Mouse (Mus musculus): ENCODE measurements around the gene Sumf1. TPM values are rescaled to one million over a fixed set of nuclear protein-coding genes. Genes with fewer than 3 reads are reported as not detected.

Gene Sumf1
- polyA plus RNA-seq, 1 experiment: 44.0 TPM

DNA sequence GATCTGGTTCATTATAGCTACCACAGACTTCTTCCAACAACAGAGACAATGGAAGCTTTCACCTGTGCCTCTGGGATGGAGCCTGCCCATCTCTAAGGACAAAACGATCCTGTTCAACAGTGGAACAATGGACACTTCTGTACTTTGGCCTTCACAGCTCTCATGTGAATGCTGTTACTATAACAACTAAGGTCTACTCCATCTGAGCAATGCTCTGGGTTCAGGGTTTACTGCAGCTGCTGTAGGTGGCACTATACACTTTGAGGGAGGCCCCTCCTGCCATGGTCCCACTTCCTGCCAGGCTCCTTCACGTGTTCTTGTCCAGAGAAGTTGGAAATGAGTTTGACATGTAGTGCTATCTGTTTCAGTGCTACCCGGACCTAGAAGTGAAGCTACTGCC is 36.9 kb downstream of the Sumf1 start:
- no peak for DNase-seq (ENCODE audit: low read depth)

DNA sequence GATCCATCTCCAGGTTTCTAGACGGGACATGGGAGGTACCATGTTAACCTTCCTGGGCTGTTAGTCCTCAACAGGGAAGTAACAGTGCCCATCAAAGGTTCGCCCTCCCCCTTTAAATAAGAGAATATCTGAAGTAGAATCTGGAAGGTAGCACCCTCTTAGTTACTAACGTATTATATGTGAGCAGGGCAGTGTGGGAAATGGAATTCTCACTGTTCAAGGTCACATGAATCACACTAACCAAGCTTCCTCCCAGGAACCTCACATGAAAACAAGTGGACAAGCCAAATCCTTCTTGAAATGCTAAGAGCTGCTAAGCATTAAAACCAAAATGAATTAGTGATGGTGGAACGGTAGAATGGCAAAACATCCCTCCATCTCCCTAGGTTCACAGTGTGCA is 38.7 kb downstream of the Sumf1 start:
- DNase-seq (ENCODE audit: low read depth): no peak

DNA sequence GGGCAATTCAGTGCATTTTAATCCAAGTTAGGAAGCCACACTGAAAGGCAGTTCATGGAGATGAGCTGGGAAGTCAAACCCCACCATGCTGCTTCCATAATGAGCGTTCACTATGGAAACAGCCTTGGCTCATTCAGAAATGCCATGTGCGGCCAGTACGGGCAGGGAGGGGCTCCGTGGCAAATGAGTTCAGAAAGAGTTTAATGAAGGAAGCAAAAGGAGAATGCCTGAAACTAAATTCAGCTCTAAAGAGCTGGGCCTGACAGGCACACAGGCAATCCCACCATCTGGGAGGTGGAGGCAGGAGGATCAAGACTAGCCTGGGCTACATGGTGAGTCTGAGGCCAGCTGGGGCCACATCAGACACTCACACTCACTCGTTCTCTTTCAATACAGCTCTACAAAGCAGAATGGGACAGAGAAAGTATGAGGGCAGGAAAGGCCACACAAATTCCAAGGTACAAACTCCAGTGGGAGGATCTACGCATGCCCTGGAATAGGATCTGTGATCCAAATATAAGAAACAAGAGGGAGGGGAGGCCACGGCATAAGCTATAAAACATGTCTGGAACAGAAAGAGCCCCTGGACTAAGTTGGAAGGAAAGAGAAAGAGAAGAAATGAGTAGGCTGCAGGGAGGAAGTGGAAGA is 39.3 kb downstream of the Sumf1 start:
- no peak for DNase-seq (ENCODE audit: low read depth)

DNA sequence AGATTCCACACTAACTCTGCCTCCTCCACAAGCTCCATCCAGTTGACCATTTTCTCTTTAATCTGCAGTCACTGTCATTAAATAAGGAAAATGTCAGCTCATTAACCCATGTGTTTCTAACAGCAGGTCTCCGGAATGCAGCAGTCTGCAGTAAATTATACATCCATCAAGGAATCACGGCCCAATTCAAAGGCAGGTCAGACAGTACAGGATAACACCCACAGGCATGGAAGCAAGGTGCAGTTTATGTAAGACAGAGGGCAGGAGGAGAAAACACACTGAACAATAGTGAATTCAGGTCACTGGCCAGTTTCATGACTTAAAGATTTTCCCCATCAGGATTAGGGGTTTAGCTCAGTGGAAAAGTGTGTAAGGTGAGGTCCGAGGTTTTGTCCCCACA is 40.1 kb downstream of the Sumf1 start:
- no peak for DNase-seq (ENCODE audit: low read depth)

DNA sequence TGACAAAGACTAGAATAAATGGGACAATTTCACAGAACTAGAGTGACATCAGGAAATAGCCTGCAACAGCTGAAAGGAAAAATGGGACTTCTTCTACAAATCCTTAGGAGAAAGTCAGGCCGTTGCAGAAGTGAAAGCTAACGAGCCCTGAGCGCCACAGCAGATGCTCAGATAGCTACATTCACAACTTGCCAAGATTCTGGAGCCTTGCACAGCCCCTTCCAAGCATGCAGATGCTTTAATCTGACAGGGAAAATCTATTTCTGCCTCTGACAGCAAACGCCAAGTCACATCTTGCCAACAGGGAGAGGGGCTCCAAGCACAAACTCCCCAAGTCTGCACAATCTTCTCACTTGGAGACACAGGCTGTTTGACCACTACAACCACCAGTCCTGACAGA is 42.6 kb downstream of the Sumf1 start:
- DNase-seq (ENCODE audit: low read depth): no peak

DNA sequence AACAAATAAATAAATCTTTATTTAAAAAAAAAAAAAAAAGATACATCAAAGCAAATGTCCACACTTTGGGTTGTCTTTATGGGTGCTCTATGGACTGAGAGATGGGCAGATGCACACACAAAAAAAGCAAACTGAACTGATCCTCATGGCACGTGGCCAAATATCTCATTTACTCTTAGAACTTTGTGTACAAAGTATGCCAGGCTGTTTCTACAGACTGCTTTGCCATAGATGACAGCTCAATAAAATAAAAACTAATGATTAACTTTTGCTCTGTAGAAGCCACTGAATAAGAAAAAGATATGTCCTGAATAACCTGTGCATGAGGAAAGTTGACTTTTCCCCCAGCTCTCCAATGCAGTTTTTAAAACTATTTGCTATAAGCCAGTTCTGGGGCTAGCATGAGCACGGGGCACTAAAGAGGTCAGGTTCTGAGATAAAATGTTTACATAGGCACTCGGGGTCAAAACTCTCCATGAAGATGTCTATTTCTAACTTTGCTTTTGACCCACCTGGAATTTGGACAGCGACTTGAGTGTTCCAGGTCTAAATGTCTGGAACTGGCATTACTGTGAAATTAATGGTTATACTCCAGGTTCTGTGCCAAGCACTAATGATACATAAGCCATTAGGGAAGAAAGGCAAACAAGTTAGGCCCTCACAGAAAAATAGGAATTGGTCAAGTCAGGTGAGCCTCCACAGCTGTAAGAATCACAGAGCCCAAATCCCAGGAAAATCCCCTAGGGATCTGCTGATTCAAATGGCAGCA is 44.5 kb downstream of the Sumf1 start:
- DNase-seq (ENCODE audit: low read depth): peak; percentile 14

DNA sequence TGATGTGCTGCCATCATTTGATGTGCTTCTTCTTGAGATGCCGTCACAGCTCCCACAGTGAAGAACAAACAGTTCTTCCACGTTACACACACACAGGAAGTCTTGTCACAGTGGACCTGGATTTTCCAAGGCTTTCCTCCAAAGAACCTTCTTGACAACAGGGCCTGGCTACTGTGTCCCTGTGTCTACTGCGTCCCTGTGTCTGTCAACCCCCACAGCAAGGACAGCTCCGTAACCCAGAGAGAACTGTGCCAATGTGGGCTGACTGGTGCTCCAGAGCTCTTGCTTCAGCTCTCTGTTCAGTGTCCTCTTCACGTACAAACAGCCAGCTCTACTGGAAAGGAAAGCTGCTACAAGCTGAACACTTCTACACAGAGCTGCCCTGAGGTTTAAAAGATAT is 48.4 kb downstream of the Sumf1 start:
- no peak for DNase-seq (ENCODE audit: low read depth)

DNA sequence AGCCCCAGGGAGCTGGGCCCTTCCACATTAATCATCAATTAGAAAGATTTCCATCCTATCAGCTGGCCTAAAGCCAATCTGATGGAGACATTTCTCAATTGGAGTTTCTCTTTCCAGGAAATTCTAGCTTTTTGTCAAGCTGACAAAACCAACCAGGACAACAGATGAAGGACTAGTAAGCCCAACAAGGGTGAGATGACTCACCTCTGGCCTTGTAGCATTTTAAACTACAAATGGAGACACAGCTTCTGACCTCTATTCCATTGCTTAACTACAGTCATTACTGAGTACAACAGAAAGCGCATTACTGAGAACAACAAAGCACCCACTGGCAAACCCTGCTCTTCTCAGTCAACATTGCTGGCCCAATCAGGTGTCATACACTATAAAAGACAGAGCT is 49.1 kb downstream of the Sumf1 start:
- no peak for DNase-seq (ENCODE audit: low read depth)

DNA sequence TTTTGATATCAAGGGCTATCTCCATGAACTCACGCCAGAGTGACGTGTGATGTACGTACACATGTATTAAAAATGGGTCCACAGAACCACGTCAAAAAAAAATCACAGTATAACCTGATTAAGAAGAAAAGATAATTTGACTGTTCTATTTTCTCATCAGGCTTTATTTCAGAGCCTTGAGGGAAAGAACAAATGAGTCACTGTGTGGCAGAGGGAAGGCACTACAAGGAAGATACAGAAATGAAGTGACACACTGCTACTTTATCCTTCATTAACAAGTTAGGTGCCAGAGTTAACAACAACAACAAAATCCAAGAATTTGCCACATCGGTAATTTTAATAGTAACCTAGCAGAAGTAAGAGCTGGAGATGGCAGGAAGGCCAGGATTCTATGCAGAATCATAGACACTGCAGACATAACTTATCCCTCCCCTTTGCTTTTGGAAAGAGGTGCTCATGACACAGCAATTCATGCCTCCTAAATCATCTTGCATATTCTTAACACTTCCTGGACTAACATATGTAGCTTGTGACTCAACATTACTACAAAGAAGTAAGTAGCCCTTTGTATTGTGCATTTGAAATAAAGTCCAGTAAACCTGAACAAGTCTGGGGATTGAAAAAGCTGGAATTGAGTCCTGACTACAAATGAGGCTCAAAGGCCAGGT is 53.0 kb downstream of the Sumf1 start:
- DNase-seq (ENCODE audit: low read depth): no peak

DNA sequence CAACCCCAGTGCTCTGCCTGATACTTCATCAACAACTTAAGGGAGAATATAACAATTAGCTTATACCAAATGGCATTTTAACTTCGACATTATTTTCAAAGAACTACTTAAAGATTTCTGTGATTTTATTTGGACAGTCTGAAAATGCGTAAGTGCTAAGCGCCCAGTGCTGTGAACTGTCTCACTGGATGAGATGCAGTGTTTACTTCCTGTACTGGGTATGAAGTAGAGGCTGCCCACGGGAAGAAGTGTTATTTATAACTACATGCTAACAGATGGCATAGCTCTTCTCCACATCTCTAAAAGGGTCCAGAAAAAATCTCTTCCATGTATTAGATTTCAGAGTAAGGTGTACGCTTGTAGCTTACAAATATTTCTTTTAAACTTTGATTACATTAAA is 54.7 kb downstream of the Sumf1 start:
- no peak for DNase-seq (ENCODE audit: low read depth)

DNA sequence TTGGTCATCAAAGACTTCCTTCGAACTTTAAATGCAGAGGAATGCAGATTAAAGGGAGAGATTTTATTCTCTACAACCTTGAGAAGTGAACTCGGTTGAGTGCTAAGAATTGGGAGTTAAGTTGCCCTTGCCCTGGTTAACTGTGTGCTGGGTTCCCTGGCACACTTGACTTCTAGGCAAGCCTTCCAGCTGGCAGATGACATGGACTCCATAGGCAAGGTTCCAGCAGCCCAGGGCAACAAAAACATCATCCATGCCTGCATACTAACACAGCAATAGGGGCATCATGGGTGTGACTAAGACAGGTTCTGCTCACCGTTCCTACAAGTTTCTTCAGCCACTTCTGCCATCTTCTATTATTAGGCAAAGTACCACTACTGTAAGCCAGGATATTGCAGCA is 58.8 kb downstream of the Sumf1 start:
- peak; percentile 26 for DNase-seq (ENCODE audit: low read depth)

DNA sequence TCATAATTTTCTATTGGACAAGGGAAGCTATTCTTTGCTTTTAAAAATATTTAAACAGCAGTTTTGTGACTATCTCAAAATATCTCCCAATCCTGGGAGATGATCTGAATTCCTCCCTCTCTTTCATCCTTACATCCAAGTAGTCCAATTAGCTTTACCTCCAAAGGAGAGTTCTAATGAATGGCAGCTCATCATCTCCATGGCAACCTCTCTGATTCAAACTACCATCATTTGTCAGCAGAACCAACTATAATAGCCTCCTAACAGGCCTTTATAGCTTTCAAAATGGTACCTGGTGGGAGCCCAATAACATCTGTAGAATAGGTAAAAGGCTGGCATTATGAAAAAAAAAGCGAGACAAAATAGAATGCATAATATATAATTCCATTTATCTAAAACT is 59.9 kb downstream of the Sumf1 start:
- no peak for DNase-seq (ENCODE audit: low read depth)

DNA sequence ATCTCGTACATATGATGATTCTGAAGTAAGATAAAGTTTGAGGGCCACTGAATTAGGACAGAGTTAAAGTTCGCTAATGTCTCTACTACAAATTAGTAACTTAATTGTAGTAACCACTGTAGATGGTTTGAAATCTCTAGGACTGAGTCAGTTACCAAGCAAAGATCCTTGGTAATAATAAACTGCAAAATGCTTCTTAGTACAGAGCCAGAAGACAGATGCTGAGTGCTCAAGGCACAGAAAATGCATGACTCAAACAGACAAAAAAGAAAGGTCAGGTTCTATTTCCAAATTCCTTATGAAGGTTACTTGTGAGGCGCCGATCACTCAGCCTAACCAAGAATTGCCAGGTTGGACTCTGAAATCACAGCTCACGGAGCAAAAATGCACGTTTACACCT is 67.5 kb downstream of the Sumf1 start:
- no peak for DNase-seq (ENCODE audit: low read depth)

DNA sequence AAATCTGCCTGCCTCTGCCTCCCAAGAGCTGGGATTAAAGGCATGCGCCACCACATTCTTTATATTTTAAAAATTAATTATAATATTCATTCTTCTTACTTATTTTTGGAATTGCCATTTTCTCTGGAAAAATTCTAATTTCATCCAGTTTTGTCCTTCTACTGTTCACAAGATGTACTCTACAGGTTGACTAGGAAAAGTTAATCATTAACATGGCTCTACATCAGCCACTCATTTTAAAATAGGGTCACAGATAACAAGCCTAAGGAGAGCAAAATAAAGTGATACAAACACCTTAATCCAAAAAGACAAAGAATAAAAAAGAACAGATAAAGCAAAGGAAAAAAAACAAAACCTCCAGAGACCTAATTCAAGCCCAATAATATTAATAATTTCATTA is 70.4 kb downstream of the Sumf1 start:
- DNase-seq (ENCODE audit: low read depth): no peak

DNA sequence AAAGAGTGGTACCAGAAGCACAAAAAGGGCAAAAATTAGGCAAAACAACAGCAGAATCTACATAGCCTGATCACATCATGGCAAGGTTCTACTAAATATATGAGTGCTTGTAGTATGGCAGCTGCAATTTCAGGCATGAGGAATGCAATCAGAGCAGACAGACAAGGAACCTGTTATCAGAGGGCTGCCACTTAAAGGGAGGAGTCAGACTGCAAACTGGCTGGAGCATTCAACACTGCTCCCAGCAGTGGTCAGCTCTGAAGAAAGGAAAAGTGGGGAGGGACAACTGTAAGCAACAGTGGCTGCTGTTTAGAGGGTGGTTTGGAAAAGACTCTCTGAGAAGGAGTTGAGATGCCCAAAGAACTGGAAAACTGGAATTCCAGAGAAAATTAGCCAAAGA is 73.7 kb downstream of the Sumf1 start:
- DNase-seq (ENCODE audit: low read depth): no peak

DNA sequence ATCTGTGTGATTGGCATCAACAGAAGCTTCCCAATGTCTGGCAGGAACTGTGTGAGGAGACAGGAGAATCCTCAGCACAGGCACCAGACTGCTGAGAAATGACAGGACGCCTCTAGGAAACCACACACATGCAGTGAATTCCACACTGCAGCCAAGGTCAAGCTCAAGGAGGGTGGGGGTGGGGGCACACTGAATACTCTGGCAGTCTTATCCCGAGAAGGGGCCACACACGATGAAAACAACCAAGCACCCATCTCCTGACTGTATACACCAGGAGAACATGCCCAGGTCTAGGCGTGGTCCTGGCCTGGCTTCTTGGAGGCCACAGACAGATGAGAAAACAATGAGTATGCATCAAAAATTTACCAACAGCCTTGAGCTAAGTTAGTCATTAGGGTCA is 75.0 kb downstream of the Sumf1 start:
- no peak for DNase-seq (ENCODE audit: low read depth)

DNA sequence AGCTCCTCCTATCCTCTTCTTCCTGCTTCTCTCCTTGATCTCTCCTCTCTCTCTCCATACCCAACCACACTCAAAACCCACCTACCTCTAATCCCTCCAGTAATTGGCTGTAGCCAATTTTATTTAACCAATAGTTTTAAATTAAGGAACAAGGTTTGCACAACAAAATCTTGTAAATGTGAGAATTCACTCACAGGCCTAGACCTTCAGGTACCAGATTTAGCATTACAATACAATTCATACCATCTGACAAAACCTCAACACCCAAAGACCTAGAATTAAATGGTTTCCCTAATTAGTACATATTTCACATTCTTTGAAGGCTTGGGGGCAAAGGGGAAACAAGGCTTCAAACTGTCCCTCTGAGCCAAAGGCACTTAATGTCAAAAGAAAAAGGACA is 78.0 kb downstream of the Sumf1 start:
- DNase-seq (ENCODE audit: low read depth): no peak

DNA sequence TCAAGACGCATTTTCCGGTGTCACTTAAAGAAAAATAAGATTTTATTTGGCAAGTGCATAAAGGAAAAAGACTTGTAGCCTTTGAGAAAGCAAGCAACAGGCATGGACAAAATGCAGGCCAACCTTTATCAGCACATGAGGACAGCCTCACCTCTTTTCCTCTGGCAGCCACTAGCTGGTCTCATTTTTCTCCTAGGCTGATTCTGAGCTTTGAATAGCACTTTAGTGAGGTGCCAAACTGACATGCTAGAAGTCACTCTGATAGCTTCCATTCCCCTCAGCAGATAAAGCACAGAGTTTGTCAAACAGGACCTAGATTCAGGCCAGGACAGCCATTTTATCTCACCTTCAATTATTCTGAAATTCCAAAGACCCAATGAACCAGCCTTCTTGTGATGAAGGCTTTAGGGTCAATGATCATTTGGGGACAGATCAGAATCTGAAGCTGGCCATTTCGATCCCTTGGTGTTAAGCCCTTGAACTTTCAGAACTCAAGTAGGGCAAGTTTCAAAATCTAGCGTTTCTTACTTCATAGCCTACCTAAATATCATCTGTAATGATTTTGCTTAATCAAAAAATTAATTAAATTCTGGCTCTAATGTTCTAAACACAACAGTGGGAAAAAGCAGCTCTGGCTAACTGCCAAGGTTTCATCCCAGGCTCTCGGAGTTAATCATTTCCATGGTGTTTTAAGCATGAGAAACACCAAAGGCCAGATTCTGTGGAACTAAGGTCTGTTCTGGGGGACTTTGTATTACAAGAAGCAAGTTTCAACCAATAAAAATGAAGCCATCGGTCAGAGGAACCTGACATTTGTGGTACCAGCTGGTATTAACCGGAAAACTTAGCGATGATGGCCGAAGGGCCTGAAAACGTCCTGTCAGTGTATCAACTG is 83.2 kb downstream of the Sumf1 start:
- DNase-seq (ENCODE audit: low read depth): no peak

DNA sequence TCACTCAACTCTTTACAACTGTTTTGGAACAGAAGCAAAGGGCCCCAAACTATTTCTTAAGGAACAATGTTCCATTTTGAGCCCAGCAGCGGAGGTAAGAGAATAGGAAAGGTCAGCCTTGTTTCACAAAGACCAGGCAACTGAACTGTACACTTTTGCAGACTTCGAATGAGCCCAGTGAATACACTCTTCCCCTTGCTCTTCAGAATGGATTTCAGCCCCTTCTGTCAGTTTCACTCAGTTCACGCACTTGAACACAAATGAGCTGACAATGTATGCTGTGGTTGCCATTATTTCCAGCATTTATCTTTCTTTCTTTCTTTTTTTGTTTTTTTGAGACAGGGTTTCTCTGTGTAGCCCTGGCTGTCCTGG is 86.5 kb downstream of the Sumf1 start:
- no peak for DNase-seq (ENCODE audit: low read depth)

DNA sequence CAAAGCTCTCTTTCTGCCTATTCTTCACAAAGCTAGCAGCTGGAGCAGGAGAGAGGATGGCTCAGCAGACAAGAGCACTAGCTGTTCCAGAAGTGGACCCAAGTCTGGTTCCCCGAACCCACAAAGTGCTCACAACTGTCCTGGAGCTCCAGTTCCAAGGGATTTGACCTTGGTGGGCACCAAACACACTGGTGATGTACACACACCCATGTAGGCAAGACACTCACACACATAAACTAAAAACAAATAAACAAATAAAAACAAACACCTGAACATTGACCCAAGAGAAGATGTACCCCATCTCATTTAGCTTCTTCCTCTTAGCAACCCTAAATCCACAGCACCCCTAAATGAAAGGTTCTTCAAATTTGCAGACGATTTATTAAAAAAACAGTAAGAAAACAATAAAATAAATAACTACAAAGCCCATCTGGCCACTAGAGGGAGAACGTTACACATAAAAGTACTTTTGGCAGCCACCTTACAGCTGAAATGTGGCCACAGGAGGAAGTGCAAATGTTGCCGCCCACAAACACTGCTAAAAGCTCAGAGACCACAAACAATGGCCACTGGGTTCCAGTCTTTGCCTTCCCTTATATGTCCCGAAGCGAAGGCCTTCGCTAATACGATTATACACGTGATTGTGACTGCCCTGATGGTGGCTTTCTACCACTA is 87.1 kb downstream of the Sumf1 start:
- no peak for DNase-seq (ENCODE audit: low read depth)

DNA sequence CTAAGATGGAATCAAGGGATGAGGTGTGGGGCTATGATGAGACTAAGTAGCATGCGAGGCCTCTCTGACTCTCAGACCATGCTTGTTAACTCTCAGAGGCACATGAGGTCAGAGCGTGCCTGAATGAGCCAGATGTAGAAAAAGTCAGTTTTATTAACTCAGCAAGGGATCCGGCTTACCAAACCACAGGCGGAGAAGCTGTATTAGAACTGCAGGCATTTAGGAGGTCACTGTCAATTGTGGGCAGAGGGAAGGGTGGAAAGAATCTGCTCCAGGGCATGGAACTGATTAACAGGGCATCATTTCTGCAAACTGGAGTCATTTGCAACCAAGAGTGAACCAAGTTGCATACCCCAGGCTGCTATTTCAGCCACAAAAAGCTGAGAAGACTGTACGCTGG is 89.9 kb downstream of the Sumf1 start:
- DNase-seq (ENCODE audit: low read depth): no peak

DNA sequence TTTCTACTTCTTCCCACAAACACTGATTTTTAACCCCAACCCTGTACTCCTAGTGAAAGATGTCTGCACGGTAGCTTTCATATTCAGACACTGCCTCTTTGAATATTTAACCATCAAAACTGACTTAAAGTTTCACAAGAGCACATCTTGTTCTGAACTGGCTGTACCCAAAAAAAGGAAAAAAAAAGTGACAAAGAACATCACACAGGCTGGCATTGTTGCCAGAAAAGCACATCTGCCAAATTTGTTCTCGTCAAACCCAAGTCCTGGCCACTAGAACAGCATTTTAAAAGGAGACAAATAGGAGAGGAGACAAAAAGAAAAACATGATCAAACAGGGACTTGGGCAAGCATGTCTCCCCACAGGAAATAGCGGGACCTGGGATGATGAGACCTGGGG is 91.9 kb downstream of the Sumf1 start:
- DNase-seq (ENCODE audit: low read depth): no peak
